Mouse (Mus musculus): Measurements from ENCODE around the gene Rbm18.
A peak's percentile ranks its signal among the peaks of the same experiment; 100 is the strongest.
"Not testable (repeated sequence)": the region's sequence is repeated elsewhere in the genome, so short reads cannot be mapped to it uniquely, and the experiment has no call there.

The Rbm18 gene

DNA sequence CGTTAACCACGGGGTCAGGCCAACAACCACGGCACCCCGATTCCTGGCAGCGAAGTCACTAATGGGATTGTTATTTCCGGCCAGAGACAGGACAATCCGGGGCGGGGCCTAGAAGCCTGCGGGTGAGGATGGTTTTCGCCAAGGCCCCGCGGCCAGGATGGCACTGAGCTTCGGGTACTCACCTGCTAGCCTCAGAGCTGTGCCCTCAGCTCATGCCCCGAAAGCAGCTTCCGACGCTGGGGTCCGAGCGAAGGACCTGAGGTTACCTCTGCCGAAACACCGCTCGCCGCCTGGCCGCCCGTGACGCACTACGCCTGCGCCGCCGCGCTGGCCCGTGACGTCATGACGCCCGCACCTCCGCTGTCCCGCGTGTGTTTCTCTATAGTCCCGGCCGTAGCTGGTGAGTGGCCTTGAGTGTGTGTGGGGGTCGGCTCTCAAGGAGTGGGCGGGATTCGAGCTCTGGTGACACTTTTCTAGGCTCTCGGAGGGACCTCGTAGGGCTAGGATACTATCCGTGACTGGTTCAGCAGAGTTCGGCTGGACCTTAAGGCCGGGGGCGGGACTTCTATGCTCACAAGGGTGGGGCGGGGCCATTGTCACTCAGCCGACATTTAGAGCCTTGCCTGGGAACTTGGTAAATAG is at the start of gene Rbm18, which contains the start of gene Mrrf:
TSS of gene Rbm18 (minus strand) at position 474 of the 642 bp plus-strand sequence.
TSS of gene Mrrf (plus strand) at position 90 of the 642 bp plus-strand sequence.
- DNase-seq, result peak; percentile 95 to 96

DNA sequence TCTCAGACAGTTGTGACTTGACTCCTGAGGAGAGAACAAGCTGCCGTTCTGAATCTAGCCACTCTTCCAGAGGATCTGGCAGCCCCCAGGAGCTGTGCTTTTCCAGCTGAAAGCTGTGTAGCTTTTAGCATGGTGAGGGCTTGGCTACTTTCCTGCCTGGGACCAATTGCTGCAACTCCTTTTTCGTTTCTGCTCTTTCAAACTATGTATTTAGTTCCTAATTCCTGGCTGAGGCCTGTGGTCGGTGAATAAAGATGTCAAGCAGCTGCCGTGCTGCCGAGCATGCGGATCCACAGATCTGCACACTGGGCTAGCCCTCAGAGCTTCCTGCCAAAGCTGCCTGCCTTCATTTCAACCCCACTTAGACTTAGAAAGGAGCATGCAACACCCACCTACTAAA is 48.3 kb upstream of the Rbm18 start:
- DNase-seq, result no peak

DNA sequence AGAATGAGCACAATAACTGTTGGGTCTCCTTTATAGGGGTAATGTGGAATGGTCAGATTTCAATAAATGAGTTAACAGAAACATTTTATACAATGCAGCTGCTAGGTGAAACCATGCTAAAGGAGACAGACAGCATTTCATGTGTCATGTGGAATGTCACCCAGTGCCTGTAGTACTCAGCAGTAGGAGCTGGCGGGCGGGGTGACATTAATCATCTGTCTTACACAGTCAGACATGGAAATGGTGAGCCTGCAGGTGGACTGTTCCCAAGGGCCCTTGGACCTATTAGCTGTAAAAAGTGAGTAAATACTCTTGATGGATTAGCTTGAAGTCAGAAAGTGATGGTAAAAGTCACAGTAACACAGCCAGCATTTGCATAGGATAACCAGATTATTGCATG is 47.6 kb upstream of the Rbm18 start:
- DNase-seq, result no peak

DNA sequence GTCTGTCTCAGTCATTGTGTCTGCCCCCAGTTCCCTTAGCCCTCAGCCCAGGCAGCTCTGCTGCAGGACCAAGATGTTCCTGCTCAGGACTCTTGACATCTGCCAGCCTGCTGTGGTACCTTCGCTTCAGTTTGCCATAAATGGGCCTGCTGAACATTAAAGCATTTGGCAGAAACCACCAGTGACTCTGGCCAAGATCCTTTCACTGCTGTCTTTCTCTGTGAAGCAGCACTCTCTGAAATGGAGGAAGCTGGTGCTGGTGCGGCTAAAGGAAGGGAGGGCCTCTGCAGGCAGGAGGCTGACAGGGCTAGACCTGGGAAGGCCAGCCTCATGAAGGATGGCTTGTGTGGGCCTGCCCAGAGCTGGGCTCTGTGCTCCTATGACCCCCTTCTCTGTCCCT is 46.7 kb upstream of the Rbm18 start:
- no peak for DNase-seq

DNA sequence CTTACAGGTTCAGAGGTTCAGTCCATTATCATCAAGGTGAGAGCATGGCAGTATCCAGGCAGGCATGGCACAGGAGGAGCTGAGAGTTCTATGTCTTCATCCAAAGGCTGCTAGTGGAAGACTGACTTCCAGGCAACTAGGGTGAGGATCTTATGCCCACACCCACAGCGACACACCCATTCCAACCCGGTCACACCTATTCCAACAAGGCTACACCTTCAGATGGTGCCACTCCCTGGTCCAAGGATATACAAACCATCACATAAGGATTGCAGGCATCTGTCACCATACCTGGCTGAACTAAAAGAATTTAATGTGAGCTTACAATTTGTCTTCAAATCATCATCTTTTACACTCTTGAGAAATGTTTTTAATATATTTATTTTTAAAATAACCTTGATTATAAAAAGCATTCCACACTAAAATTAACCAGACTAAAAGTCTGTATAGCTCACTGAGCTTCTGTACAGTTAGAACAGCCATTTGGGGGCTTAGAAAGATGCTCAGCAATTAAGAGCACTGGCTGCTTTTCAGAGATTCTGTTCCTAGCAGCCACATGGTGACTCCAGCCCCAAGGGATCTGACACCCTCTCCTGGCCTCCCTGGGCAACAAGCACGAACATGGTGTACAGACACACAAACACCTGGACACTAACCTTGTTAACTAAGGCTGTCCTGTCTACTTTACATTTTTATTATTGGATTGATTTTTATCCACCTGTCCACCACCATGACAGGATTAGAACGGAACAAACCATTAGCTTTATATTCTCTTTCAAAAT is 45.2 kb upstream of the Rbm18 start:
- DNase-seq, result not testable (repeated sequence)

DNA sequence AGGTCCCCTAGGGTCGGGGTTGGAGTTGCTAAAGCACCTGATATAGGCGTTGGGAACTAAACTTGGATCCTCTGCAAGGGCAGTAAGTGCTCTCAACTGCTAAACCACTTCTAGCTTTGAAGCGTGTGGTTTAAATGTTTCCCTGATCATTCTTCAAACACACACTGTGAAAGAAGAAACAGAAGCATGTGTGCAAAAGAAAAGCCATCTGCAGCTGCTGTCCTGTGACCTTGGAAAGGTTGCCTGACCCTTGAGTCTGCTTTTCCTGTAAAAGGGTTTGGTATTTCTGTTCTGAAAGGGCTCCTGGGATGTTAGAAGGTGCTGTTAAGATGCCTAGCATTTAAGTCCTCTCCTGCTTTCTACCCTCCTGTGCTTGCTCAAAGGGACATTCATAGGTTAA is 42.9 kb upstream of the Rbm18 start:
- DNase-seq, result no peak

DNA sequence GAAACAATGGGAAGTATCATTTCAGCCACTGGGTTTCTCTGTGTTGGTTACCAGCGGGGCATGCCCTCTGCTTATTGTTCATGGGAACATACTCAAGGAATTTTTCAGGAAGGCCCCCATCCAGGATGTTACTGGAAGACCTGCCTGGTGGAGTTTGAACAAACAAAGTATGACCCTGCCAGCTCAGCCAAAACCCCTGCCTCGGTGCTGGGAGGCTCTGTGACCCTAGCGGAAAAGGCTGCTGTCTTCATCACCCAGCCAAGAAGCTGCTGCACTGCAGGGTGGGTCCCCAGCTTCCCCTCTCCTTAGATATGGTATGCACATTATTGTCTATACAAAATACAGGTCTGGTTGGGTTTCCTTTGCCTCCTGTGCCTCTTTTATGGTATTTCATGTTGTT is 36.0 kb upstream of the Rbm18 start:
- no peak for DNase-seq

DNA sequence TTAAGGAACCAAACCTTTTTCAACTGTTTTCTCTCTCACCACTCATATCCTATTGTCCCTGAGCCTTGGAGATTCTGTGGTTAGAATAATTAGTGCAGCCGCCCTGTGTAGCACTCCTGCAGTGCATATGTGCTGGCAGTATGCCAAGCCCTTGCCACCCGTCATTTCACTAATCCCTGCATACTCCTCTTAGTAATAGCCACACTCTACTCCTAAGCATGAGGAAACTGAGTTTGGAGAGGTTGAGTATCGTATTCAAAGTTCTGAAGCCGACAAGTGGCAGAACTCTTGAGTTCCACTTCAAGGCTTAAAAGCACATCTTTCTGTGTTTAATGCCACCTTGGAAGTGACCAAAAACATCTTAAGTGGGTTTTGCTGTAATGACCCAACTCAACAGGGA is 35.6 kb upstream of the Rbm18 start:
- no peak for DNase-seq

DNA sequence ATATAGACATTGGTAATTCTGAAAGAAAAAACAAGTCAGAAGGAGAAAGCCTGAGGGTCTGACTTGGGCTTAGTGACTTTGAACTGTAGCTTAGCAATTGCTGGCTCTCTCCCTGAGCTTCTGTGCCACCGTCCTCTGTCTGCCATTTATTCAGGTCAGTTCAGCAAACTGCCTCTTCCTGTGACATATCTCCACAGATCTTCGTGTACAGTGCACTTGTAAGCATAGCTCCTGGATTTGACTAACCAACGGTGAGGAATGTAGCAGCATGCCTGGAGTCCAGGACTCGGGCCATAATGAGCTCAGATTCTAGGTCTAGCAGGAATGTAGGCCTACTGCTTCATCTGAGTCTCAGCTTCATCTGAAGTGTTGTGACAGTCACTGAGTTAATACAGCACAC is 32.6 kb upstream of the Rbm18 start:
- DNase-seq, result no peak

DNA sequence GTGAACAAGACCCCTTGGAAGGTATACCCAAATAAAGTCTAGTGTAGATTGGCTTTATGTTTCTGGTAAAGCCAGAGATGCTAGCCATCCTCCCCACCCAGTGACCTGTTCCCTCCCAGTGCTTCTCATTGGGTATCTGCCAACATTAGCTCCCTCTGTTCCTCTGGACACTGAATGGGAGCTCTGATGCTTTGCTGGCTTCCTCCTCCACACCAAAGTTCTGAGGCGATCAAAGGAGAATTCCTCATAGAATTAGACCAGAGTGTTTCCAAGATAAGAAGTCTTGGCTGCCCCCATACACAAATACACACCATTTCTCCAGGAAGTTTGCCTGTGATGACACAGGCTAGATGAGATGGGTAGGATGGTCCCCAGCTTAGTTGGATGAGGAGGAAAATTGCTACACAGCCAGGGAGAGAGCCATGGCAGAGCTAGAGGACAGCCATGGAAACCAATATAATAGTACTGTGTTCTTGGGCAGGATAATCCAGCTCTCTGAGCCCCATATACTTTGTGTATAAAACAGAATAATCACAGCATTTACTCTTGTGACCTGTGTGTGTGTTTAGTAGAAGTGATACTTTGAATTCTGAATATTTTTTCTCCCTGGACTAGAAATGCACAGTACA is 31.5 kb upstream of the Rbm18 start:
- no peak for DNase-seq

DNA sequence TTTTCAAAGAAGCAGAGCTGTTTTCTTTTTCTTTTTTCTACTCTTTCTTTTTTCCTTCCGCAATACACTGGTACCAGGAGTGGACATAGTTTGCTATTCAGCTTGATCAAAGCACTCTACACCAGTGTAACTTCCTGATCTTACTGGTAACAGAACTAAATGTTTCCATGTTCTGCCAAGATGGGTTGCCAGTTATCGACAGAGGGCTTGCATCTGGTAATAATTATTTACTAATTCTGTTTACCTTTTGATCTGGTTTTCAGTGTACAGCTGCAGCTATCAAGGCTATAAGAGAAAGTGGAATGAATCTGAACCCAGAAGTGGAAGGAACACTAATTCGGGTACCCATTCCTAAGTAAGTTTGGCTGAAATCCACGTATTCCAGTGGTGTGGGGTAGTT is 22.8 kb upstream of the Rbm18 start:
- DNase-seq, result no peak

DNA sequence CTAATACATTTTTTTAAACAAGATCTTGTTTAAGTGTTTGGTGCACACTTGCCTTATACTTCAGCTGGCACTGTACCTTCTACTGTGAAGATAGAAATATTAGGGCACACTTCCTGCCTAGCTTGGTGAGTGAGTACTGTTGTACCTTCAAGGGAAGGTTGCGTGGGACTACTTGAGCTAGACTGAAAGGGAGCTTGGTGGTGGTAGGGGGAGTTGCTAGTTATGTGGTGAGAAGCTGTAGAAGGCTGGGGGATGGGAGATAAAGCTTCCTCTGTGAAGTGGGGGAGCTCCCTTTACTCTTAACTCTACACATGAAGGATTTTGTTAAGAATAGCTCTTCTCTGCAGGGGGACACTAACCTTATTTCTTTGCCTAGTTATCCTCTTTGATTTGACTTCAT is 20.9 kb upstream of the Rbm18 start:
- no peak for DNase-seq

DNA sequence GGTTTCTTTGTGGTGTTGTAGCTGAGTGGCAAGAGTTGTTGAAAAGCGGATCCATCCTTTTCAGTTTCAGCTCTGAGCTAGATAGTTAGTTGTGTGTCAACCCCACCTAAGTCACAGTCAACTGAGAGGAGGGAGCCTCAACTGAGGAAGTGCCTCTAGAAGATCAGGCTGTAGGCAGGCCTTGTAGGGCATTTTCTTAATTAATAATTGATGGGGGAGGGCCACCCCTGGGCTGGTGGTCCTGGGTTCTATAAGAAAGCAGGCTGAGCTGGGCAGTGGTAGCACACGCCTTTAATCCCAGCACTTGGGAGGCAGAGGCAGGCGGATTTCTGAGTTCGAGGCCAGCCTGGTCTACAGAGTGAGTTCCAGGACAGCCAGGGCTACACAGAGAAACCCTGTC is 15.8 kb upstream of the Rbm18 start:
- not testable (repeated sequence) for DNase-seq

DNA sequence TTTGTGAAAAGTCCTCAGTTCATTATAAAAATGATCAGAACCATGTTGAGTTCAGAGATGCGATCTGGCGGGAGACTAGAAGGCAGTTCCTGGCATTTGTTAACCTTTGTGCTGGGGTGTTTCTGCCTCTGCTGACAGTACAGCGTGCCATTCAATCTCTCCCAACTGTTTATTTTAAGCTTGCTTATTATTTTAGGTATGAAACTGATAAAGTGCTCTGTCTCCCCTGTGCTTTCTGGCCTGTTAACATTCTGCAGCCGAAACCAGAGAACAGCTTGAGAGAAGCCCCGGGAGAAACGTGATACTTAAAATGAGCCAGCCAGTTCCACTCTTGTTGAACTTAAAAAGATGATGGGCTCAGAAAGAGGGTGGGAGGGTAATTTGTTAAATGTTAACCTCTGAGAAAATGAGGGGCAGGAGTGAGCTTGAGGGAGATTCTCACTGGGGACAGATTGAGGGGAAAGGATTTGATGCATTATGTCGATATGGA is 12.3 kb upstream of the Rbm18 start:
- no peak for DNase-seq

DNA sequence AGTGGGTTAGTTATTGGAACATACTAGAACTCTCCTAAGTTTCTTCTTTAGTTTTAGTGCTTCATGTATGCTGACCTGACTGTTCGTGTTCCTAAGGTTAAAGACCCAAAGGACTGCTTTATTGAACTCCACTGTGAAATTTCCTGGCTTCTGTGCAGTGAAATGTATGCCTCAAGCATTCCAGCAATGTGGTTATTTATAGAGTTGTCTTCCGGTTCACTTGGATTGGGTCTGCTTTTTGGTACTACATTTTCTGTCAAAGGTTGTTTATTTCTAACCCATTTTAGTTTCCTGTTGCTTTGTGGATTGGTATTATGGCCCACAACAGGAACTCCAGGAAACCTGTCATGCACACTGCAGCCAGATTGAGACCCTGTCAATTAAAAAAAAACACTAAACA is 2.5 kb upstream of the Rbm18 start:
- DNase-seq, result no peak

DNA sequence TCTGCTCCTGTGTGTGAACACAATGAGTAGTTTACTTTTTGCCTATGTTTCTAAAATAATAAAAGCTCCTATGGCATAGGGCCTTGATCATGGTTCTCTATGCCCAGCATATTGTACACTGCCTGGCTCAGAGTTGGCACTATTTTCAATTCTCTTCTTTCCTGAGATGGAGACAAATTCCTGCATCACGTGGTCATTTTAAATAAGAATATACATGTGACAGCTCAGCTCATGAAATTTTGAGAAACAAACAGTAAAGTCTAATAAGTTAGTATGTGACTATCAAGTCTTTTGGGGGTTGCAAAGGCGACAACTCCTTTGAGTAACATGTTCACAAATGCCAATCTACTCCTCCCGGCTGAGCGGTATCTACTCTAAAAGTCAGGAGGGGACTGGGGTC is 686 bp downstream of the Rbm18 start:
- DNase-seq, result no peak

DNA sequence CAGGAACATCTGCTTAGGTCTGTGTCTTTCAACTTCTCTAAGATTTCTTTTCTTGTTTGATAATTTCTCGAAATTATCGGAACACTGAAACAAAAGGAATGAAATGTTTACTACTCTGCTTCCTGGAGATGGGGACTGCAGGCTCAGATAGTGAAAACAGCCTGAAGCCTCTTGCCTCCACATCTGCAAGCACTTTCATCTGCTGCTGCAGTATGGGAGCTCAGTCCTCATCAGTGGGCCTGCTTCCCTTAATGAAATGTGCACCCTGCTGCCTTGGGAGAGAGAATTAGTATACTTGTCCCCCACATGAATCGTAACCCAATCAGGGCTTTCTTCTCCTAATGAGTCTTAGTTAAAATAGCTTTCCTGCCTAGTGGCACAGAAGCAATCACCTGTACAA is 7.5 kb downstream of the Rbm18 start:
- DNase-seq, result no peak

DNA sequence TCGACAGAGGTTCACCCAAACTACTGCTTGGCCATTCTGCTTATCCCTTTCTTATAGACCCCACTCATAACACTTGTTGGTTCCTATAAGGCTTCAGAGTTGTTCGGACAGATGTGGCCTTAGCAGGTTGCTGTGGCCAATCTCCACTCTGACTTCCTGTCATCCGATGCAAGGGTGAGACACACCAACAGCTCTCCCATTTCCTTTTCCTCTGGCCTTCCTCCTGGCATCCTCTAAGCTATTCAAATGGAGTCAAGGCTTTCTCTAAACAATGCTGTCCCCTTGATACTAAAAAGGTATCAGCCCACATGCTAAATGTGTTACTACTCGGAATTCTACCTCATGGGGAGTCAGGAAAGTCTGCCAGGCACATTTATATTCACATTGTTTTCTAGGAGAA is 8.6 kb downstream of the Rbm18 start:
- no peak for DNase-seq

DNA sequence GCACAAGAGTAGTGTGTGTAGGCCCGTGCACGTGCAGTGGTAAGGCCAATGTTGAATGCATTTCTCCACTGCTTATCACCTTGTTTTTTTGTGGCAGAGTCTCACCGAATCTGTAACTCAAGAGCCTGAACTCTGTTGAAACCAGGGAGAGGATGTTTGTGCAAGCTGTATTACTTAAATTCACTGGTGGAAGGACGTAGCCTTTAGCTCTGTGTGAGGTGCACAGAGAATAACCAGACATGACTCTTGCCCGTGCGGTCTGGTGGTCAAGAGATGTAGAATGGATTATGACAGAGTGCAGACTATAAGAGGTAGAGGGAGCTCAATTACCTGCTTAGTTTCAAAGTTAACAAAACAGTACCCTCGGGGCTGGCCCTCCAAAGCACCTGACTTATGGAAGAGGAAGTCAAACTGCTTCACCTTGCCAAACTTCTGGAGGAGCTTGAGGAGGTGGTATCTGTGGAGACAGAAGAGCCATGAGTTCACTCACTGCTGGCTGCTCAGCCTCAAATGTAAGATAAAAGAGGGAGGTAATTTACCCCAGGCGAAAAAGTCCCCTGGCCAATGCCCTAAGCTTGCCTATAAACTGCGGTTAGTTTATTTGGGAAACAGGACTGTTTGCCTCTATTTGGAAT is 9.7 kb downstream of the Rbm18 start:
- no peak for DNase-seq

DNA sequence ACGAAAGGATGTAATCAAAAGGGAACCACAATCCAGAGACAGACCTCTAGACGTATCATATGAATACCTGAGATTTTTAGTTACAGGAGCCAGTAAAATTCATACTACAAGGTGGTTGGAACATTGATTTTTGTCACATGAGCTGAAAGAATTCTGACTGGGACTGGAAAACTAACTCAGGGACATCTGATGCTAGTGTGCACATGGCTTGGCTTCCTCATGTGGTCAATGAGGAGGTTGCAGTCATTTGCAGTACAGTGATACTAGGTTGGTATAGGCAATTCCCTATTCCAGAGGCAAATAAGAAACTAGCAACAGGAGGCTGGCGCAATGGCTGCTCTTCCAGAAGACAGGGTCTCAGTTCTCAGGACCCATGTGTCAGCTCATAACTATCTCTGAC is 23.9 kb downstream of the Rbm18 start:
- DNase-seq, result no peak

DNA sequence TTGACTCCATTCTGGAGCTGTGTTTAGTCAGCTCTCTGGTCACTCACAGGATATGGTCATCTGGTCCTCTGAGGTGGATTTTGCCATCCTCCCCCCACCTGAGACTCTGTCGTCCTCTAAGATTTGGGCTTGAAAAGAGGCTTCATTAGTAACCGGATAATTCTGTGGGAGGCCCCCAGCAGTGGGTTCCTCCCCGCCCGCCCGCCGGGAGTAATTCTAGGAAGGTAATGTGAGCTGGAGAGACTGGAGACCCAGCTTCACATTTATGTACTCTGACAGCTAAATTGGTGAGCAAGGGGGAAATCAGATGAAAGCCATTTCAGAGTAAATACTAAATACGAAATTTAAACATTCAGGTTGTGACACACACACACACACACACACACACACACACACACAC is 28.0 kb downstream of the Rbm18 start:
- DNase-seq, result no peak

DNA sequence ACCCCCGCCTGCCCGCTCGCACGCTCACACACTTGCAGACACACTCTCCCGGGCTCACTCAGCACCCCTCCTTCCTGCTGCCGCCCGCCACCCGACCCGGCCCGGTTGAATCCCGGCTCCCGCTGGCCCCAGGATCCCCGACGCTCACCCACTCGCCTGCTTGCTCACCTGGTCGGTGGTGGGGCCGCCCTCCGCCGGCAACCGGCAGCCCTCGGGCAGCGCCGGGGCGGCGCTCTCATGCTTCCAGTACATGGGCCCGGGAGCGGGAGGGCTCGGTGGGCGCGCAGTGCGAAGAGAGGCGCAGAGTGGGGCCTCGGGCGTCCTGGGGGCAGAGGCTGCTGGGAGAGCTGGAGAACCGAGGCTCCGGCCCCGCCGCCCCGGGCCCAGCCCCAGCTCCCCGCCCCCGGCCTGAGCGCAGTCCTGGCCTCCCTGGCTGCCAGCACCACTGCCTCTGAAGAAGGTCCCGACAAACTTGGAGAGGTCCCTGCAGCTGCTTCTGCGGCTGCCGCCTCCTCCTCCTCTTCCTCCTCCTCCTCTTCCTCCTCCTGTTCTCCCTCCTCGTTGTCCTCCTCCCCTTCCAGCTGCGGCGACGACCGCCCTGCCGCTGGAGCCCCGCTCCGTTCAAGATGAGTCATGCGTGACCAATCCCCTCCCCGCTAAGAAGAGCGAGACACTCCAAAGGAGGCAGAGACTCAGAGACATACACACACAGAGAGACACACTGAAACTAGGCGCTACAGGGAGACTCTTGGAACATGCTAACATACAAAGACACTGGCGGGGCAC is 31.4 kb downstream of the Rbm18 start, which contains the start of gene Lhx6:
TSS of gene Lhx6 (minus strand) at position 453 of the 786 bp plus-strand sequence.
- no peak for DNase-seq
